Mouse (Mus musculus) forebrain, embryonic 14.5 days (tissue): Measurements from ENCODE around the gene Nudt17. TPM values are rescaled to one million over a fixed set of nuclear protein-coding genes. Genes with fewer than 3 reads are reported as not detected.
"Not testable (repeated sequence)": the region's sequence is repeated elsewhere in the genome, so short reads cannot be mapped to it uniquely, and the experiment has no call there.

Experiments used
- ATAC-seq: fragments of 200-750 bp; cut with Nextera tagmentation; 2 replicates; pipeline ENCODE4 v1.8.0; 2017; ENCODE audit warnings: mild to moderate bottlenecking, moderate library complexity
- DNase-seq: peaks from one replicate; pipeline ENCODE4 v3.0.0-alpha.2; 2015; ENCODE audit warnings: low spot score
- H3K27ac ChIP-seq: fragments of 300-500 bp; sonication (generic); 2 replicates; pipeline ENCODE4 v1.5.1; 2014; ENCODE audit warnings: low read depth, mild to moderate bottlenecking, control low read depth, low read length, moderate library complexity
- H3K27me3 ChIP-seq: fragments of 300-500 bp; sonication (generic); replicated peaks from 2 replicates; pipeline ENCODE4 v1.6.1; 2014; ENCODE audit warnings: low read length, control low read depth, mixed read lengths; ENCODE audit not compliant: control insufficient read depth, insufficient read depth
- H3K36me3 ChIP-seq: fragments of 300-500 bp; sonication (generic); 2 replicates; pipeline ENCODE4 v1.6.1; 2014; ENCODE audit warnings: low read length, control low read depth; ENCODE audit not compliant: control insufficient read depth, insufficient read depth
- H3K4me1 ChIP-seq: fragments of 300-500 bp; sonication (generic); 2 replicates; pipeline ENCODE4 v1.6.1; 2014; ENCODE audit warnings: antibody characterized with exemption, low read length, control low read depth; ENCODE audit not compliant: control insufficient read depth, insufficient read depth
- H3K4me2 ChIP-seq: fragments of 300-500 bp; sonication (generic); 2 replicates; pipeline ENCODE4 v1.6.1; 2014; ENCODE audit warnings: mild to moderate bottlenecking, control low read depth, low read length
- H3K4me3 ChIP-seq: fragments of 300-500 bp; sonication (generic); 2 replicates; pipeline ENCODE4 v1.5.1; 2014; ENCODE audit warnings: low read depth, low read length, control low read depth
- H3K9ac ChIP-seq: fragments of 300-500 bp; sonication (generic); 2 replicates; pipeline ENCODE4 v1.6.1; 2014; ENCODE audit warnings: mild to moderate bottlenecking, low read length, control low read depth, moderate library complexity
- H3K9me3 ChIP-seq: fragments of 300-500 bp; sonication (generic); replicated peaks from 2 replicates; pipeline ENCODE4 v1.6.1; 2016; ENCODE audit warnings: low read length, control low read depth, mixed read lengths; ENCODE audit not compliant: control insufficient read depth
- WGBS: fragments of 180-500 bp; shearing (Covaris S2); extraction: QIAGEN DNeasy Blood & Tissue Kit; methylation state at CpG from one replicate; pipeline ENCODE4 v1.1.7; 2014; 5-methylcytosine and 5-hydroxymethylcytosine counted together
- polyA plus RNA-seq: library from polyadenylated mRNA; unstranded; fragments of >200 nt; fragmentation: Nextera tagmentation; extraction: Ambion mirVana; gene quantifications from 2 replicates; pipeline ENCODE4 v1.2.1, GENCODE M21; 2014

Nudt17 gene
- 7.3 and 7.5 TPM in 2 replicates for polyA plus RNA-seq

DNA sequence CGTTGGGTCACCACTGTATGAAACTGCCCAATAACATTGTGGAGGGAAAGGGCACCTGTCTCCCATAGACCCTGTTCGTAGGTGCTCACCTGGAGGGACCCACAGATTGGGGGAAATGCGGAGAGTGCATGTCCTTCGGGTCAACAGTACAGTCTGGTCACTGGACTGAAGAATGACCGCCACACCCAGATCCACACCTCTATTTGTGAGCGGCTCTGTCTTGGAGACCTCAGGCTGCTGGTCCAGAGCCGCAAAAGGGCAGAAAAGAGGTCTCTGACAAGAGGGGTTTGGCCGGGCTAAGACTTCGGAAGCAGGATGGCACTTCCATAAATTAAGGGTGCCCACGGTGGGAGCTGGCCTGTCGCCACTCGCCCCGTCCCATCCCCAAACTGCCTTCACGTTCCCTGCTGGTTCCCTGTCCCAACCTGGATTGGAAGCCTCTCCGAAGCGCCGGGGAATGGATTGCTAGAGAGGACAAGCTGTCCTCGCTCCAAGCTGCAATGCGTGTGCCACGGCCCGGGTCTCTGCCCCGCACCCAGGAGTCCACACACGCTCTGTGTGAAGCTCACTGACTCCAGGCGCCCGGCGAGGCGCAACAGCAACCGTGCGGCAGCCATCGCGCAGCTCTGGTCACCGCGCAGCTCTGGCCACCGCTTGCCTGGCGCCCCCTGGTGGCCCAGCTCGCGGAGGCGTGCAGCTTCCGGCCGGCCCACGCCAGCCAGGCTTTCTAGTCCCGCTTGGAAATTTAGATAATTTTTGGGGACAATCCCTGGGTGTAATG lies at the start of gene Nudt17:
TSS of gene Nudt17 (minus strand) at position 660 of the 781 bp plus-strand sequence.
- WGBS: 4% methylated on average over 42 of the region's 42 CpGs
- Histone ChIP-seq H3K27ac (no peak within 1 kb of the TSS), H3K4me3 (peak within 1 kb of the TSS; percentile 48), H3K9me3 (no peaks in the 10 kb centered on the region), H3K36me3 (peaks cover 52% of the 10 kb centered on the region), H3K9ac (peak within 1 kb of the TSS; percentile 76), H3K4me1 (no peaks in the 10 kb centered on the region), H3K4me2 (peak within 1 kb of the TSS; percentile 93), H3K27me3 (no peaks in the 10 kb centered on the region)
- ATAC-seq (peak; percentile 94), DNase-seq (peak; percentile 78)

DNA sequence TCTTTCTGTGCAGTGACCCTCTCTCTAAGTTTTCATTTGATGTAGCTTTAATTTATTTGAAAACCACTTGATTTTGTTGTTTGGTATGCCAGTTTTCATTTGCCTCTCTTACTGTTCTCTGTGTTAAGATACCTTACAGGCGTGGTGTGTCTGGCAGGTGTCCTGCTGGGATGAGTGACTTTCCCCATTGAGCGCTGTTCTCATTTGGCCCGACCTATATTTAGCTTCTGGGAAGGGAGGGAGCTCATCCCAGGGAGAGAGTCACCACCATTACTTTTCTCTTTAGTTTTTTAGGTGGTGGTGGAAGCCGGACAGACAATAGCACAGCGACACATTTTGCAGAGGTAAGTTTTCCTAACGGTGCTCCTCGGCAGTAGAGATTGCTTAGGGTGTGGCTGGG lies 49.3 kb upstream of the Nudt17 start:
- Histone ChIP-seq H3K4me3 (no peak overlapping the region), H3K9ac (no peak overlapping the region), H3K9me3 (no peaks in the 10 kb centered on the region), H3K27ac (no peak overlapping the region), H3K4me1 (no peaks in the 10 kb centered on the region), H3K36me3 (peaks cover 6% of the 10 kb centered on the region; the same call in 1 of the 2 replicates), H3K27me3 (no peaks in the 10 kb centered on the region), H3K4me2 (no peak overlapping the region)
- ATAC-seq: no peak
- 62% methylated on average over 7 of the region's 7 CpGs for WGBS
- no peak for DNase-seq

DNA sequence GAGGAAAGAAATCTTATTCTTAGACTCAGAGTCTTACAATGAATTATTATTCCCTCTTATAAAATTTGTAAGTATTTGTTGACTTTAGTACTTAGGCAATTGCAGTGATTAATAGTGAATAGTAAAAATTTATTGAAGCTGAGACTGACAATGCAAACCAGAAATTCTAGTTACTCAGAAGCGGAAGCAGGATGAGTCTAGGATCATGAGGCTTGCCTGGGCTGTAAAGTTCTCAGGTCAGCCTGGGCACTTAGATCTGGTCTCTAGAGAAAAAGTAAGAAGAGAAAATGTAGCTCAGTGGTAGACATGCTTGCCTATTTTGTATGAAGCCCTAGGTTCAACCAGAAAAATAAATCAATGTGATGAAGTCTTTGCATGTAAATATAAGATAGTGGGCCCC lies 47.6 kb upstream of the Nudt17 start:
- ATAC-seq: no peak

DNA sequence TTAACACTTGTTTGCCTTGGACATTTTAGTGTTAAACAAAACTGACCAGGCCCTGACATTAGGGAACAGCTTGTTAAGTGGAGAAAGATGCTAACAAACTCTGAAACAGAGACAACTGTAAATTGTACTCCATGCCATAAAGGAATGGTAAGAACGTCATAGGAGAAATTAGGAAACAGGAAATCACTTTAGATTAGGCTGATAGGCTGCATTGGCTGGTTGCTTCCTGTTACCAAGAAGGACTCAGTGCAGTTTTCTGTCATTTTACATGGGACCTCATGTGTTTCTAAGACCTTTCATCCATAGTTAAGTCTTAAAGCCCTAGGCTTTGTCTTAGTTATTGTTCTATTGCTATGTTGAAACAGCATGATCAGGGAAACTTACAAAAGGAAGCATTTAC lies 38.5 kb upstream of the Nudt17 start:
- no peaks in the 10 kb centered on the region for H3K36me3 ChIP-seq
- ATAC-seq (no peak), DNase-seq (no peak)
- no peaks in the 10 kb centered on the region for H3K9me3 ChIP-seq
- H3K4me3 ChIP-seq: no peak overlapping the region
- H3K4me1 ChIP-seq: no peaks in the 10 kb centered on the region
- H3K27ac ChIP-seq: no peak overlapping the region
- no peak overlapping the region for H3K9ac ChIP-seq
- H3K4me2 ChIP-seq: no peak overlapping the region
- WGBS: 87% methylated on average over 1 of the region's 1 CpGs
- no peaks in the 10 kb centered on the region for H3K27me3 ChIP-seq

More for the DNA sequence above, 47.6 kb upstream of the Nudt17 start:
- no peak overlapping the region for H3K4me3 ChIP-seq
- H3K4me1 ChIP-seq: no peaks in the 10 kb centered on the region
- H3K4me2 ChIP-seq: no peak overlapping the region
- no peak overlapping the region for H3K27ac ChIP-seq
- no peaks in the 10 kb centered on the region for H3K27me3 ChIP-seq
- H3K9me3 ChIP-seq: no peaks in the 10 kb centered on the region
- no peak overlapping the region for H3K9ac ChIP-seq
- peaks cover 6% of the 10 kb centered on the region; the same call in 1 of the 2 replicates for H3K36me3 ChIP-seq
- no peak for DNase-seq
- 100% methylated on average over 1 of the region's 1 CpGs for WGBS

DNA sequence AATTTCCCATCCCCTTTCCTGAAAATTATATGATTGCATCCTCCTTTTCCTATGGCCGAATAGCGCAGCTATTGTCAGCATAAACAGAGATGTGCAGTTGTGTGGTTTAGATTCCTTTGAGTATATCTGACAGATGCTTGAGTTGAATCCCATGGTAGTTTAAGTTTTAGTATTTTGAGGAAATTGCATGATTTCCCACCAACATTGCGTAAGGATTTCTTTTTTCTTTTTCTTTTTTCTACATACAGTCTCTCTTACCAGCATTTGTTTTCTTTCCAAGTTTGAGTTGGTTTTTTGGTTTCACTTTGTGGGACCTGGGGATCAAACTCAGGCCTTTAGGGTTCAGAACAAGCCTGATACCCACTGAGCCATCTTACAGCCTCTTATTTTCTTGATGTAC lies 36.0 kb upstream of the Nudt17 start:
- no peak overlapping the region for H3K27ac ChIP-seq
- H3K9me3 ChIP-seq: no peaks in the 10 kb centered on the region
- no peaks in the 10 kb centered on the region for H3K36me3 ChIP-seq
- H3K9ac ChIP-seq: no peak overlapping the region
- 99% methylated on average over 3 of the region's 3 CpGs for WGBS
- H3K27me3 ChIP-seq: no peaks in the 10 kb centered on the region
- ATAC-seq (no peak), DNase-seq (no peak)
- no peak overlapping the region for H3K4me3 ChIP-seq
- H3K4me2 ChIP-seq: no peak overlapping the region
- H3K4me1 ChIP-seq: no peaks in the 10 kb centered on the region

DNA sequence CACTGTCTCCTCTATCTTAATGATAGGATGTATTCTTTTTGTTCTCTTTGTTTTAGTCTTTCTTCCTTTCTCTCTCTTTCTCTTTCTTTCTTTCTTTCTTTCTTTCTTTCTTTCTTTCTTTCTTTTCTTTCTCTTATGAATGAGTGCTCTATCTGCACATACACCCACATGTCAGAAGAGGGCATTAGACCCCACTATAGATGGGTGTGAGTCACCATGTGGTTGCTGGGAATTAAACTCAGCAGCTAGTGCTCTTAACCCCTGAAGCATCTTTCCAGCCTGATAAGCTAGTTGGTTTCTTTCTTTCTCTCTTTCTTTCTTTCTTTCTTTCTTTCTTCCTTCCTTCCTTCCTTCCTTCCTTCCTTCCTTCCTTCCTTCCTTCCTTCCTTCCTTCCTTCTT lies 31.9 kb upstream of the Nudt17 start:
- not testable (repeated sequence) for ATAC-seq, DNase-seq, H3K27ac ChIP-seq, H3K36me3 ChIP-seq, H3K4me1 ChIP-seq, H3K4me3 ChIP-seq, H3K4me2 ChIP-seq, H3K27me3 ChIP-seq, H3K9ac ChIP-seq, H3K9me3 ChIP-seq

DNA sequence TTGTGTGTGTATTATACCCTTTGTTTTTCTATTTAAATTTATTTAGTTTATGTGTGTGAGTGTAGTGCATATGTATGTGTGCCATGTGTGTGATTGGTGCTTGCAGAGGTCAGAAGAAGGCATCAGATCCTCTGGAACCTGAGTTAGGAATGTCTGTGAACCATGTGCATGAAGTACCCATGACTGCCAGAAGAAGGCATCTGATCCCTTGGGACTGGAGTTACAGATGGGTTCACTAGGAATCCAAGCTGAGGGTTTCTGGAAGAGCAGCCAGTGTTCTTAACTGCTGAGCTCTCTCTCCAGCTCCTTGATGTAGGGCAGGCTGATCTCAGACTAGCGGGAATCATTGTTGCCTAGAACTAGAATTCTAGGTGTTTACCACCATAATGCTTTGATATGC lies 29.6 kb upstream of the Nudt17 start:
- WGBS: 88% methylated on average over 1 of the region's 1 CpGs
- Histone ChIP-seq H3K9me3 (no peaks in the 10 kb centered on the region), H3K9ac (no peak overlapping the region), H3K27me3 (no peaks in the 10 kb centered on the region), H3K36me3 (no peaks in the 10 kb centered on the region), H3K4me3 (no peak overlapping the region), H3K4me2 (no peak overlapping the region), H3K27ac (no peak overlapping the region), H3K4me1 (peaks cover 2% of the 10 kb centered on the region; the same call in 1 of the 2 replicates)
- ATAC-seq: no peak
- peak; percentile 7 for DNase-seq

DNA sequence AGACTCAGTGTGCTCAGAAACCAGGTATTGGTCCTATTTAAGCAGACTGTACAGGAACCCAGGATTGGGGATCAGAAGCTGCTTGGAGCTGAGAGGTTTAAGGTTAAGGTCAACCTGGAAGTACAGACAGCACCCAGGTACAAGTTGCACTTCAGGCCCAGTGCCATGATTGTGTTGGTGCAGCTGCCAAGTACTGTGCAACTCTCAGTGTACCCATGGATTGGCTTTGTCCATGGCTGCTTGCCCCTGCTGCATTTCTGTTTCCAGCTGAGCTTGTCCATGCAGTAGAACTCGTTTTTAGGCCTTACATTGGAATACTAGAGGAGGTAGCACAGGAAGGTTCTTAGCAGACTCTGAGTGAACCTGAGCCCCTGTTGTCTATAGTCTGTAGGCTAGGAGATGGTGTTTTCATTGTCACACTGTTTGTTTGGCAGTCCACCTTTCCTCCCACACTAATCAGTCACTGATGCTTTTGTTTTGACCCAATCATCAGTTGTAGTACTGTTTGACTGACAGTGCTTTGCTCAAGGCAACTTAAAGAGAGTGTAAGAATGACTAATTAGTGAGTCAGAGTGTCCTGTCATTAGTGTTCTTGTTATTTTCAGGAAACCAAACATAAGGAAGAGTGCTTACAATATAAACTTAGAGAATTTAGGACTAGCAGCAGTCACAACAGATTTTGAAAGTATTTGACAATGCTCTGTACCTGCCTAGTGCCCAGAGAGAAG lies 28.8 kb upstream of the Nudt17 start:
- H3K27ac ChIP-seq: no peak overlapping the region
- no peaks in the 10 kb centered on the region for H3K27me3 ChIP-seq
- ATAC-seq (no peak), DNase-seq (no peak)
- WGBS: 23% methylated on average over 1 of the region's 1 CpGs
- no peaks in the 10 kb centered on the region for H3K36me3 ChIP-seq
- H3K9me3 ChIP-seq: no peaks in the 10 kb centered on the region
- H3K4me3 ChIP-seq: no peak overlapping the region
- no peak overlapping the region for H3K4me2 ChIP-seq
- H3K9ac ChIP-seq: no peak overlapping the region
- peaks cover 2% of the 10 kb centered on the region; the same call in 1 of the 2 replicates for H3K4me1 ChIP-seq

DNA sequence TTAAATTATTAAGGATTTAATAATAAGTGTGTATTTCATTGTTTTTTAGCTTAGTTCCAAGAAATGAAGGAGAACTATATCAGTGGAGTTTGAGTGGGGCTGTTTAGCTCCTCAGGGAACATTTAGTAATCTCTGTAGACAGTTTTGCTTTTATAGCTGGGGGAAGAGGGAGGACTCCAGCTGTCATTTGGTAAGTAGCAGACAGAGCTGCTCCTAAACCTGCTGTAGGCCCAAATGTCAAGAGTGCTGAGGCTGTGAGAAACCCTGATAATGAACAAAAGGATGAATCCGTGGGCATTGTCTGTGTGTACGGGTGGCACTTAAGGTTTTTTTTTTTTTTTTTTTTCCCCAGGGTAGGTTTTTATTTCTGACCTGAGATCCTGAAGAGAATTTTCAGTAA lies 26.8 kb upstream of the Nudt17 start:
- Histone ChIP-seq H3K36me3 (no peaks in the 10 kb centered on the region), H3K4me1 (peaks cover 2% of the 10 kb centered on the region; the same call in 1 of the 2 replicates), H3K27ac (no peak overlapping the region), H3K9me3 (no peaks in the 10 kb centered on the region), H3K27me3 (no peaks in the 10 kb centered on the region), H3K4me3 (no peak overlapping the region), H3K9ac (no peak overlapping the region), H3K4me2 (no peak overlapping the region)
- DNase-seq: no peak
- 84% methylated on average over 2 of the region's 2 CpGs for WGBS
- no peak for ATAC-seq
